Mouse (Mus musculus) heart, postnatal 0 days (tissue): Measurements from ENCODE around the gene Olfr702.

Experiments
- CTCF ChIP-seq: IDR thresholded peaks from 2 replicates; pipeline ENCODE4 v1.5.1; 2016; ENCODE audit warnings: antibody characterized with exemption, control low read depth, low read depth
- EP300 ChIP-seq: IDR thresholded peaks from 2 replicates; pipeline ENCODE4 v1.6.1; 2016; ENCODE audit warnings: antibody characterized with exemption, low read depth

DNA sequence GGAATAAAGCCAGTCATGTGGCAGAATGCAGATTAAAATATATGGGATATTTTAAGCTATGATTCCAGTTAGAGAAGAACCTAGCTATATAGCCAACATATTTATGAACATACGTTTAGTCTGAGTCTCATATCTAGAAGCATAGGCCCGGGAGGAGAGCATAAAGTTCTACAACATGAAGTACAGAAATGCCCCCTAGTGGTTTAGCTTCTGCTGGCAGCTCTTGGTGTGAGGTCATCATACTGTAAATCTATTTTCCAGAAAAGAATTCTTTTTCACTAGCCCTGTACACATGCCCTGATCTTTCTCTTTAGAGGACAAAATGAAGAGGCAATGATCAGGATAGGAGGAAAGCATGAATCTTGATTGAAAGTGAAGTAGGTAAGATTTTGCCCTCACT lies 17.9 kb downstream of the Olfr702 start:
- TF ChIP-seq CTCF: no peak
- TF ChIP-seq EP300: no peak
